Mouse (Mus musculus): Measurements from ENCODE around the gene Sim1. TPM values are rescaled to one million over a fixed set of nuclear protein-coding genes. Genes with fewer than 3 reads are reported as not detected.

The Sim1 gene
- polyA plus RNA-seq, 1 experiment, result 0.19 TPM

DNA sequence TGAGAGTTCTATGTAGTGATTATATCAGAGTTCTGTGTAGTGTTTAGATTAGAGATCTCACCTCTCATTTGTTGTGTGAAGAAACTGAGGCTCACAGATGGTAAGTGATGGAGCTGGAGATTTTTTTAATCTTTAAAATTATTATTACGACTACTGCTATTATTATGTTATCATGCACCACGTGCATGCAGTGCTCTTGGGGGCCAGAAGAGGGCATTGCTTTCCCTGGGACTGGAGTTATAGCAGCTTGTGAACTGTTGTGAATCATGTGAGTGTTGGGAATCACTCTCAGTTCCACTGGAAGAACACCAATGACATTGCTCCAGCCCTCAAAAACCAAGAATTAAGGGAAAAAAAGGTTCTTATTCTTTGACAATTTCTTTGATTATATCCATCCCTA is 21.1 kb downstream of the Sim1 start:
- Histone ChIP-seq H3K4me1 (ENCODE audit: control insufficient read depth, insufficient read depth, low read length) (no peaks in the 10 kb centered on the region; the same call in 1 of the 2 replicates), H3K4me3 (replicated peaks; ENCODE audit: extremely low read depth, low read depth, low read length) (no peak overlapping the region)
- no peak for DNase-seq
- 57% methylated on average over 2 of the region's 2 CpGs for WGBS
- no peak for TF ChIP-seq POLR2A (IDR thresholded peaks at IDR 0.05; ENCODE audit: borderline replicate concordance, extremely low read depth, low read depth, low read length)
- TF ChIP-seq CTCF (IDR thresholded peaks at IDR 0.05; ENCODE audit: insufficient read depth, low read length), result no peak

- WGBS, result 57% methylated on average over 5 of the region's 5 CpGs
- DNase-seq, result no peak
- TF ChIP-seq CTCF (IDR thresholded peaks at IDR 0.05; ENCODE audit: insufficient read depth, low read length) (no peak), POLR2A (IDR thresholded peaks at IDR 0.05; ENCODE audit: borderline replicate concordance, extremely low read depth, low read depth, low read length) (no peak)
- Histone ChIP-seq H3K4me3 (replicated peaks; ENCODE audit: extremely low read depth, low read depth, low read length) (no peak overlapping the region), H3K4me1 (ENCODE audit: control insufficient read depth, insufficient read depth, low read length) (no peaks in the 10 kb centered on the region)
Measured at GRCm38 (mm10) chr10:50929281-50929680, 34.7 kb downstream of the Sim1 start.

- TF ChIP-seq CTCF (IDR thresholded peaks at IDR 0.05; ENCODE audit: insufficient read depth, low read length), result no peak
- no peak for TF ChIP-seq POLR2A (IDR thresholded peaks at IDR 0.05; ENCODE audit: borderline replicate concordance, extremely low read depth, low read depth, low read length)
- DNase-seq, result no peak
- Histone ChIP-seq H3K4me1 (ENCODE audit: control insufficient read depth, insufficient read depth, low read length) (no peaks in the 10 kb centered on the region), H3K4me3 (replicated peaks; ENCODE audit: extremely low read depth, low read depth, low read length) (no peak overlapping the region)
Measured at GRCm38 (mm10) chr10:50935673-50936072, 41.1 kb downstream of the Sim1 start.

DNA sequence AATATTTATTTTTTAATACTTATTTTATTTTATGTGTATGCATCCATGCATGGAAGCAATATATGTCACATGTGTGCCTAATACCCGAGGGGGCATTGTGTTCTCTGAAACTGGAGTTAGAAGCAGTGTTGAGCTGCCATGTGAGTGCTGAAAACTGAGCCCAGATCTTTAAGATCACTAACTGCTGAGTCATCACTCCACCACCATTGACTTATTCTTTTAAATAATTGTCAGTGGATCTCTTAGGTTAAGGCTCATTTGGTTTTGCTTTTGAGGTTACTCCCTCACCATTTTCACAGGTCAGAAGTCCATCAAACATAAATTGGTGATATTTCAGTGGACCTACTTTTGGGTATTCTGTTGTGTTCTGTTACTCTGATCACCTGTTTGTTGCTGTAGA is 79.1 kb downstream of the Sim1 start:
- no peak overlapping the region for H3K4me3 ChIP-seq (replicated peaks; ENCODE audit: extremely low read depth, low read depth, low read length)
- H3K4me1 ChIP-seq (ENCODE audit: control insufficient read depth, insufficient read depth, low read length), result no peaks in the 10 kb centered on the region
- no peak for DNase-seq
- TF ChIP-seq CTCF (IDR thresholded peaks at IDR 0.05; ENCODE audit: insufficient read depth, low read length) (no peak), POLR2A (IDR thresholded peaks at IDR 0.05; ENCODE audit: borderline replicate concordance, extremely low read depth, low read depth, low read length) (no peak)
- WGBS, result 39% methylated on average over 1 of the region's 1 CpGs

GRCm38 (mm10) chr10:50981849-50982248 is 87.3 kb downstream of the Sim1 start:
- H3K4me1 ChIP-seq (ENCODE audit: control insufficient read depth, insufficient read depth, low read length), result no peaks in the 10 kb centered on the region
- WGBS, result 78% methylated on average over 3 of the region's 3 CpGs
- TF ChIP-seq POLR2A (IDR thresholded peaks at IDR 0.05; ENCODE audit: borderline replicate concordance, extremely low read depth, low read depth, low read length), result no peak
- no peak for TF ChIP-seq CTCF (IDR thresholded peaks at IDR 0.05; ENCODE audit: insufficient read depth, low read length)
- DNase-seq, result no peak
- H3K4me3 ChIP-seq (replicated peaks; ENCODE audit: extremely low read depth, low read depth, low read length), result no peak overlapping the region

GRCm38 (mm10) chr10:50983620-50984019 is 89.1 kb downstream of the Sim1 start:
- Histone ChIP-seq H3K4me1 (ENCODE audit: control insufficient read depth, insufficient read depth, low read length) (no peaks in the 10 kb centered on the region), H3K4me3 (replicated peaks; ENCODE audit: extremely low read depth, low read depth, low read length) (no peak overlapping the region)
- TF ChIP-seq CTCF (IDR thresholded peaks at IDR 0.05; ENCODE audit: insufficient read depth, low read length) (no peak), POLR2A (IDR thresholded peaks at IDR 0.05; ENCODE audit: borderline replicate concordance, extremely low read depth, low read depth, low read length) (no peak)
- no peak for DNase-seq
- WGBS, result 93% methylated on average over 4 of the region's 4 CpGs

GRCm38 (mm10) chr10:51007798-51008197 is 113.2 kb downstream of the Sim1 start:
- 55% methylated on average over 3 of the region's 3 CpGs for WGBS
- DNase-seq, result no peak
- TF ChIP-seq CTCF (IDR thresholded peaks at IDR 0.05; ENCODE audit: insufficient read depth, low read length), result no peak
- no peak for TF ChIP-seq POLR2A (IDR thresholded peaks at IDR 0.05; ENCODE audit: borderline replicate concordance, extremely low read depth, low read depth, low read length)
- H3K4me1 ChIP-seq (ENCODE audit: control insufficient read depth, insufficient read depth, low read length), result no peaks in the 10 kb centered on the region
- no peak overlapping the region for H3K4me3 ChIP-seq (replicated peaks; ENCODE audit: extremely low read depth, low read depth, low read length)

GRCm38 (mm10) chr10:51011391-51012150 is 117.0 kb downstream of the Sim1 start:
- no peaks in the 10 kb centered on the region for H3K4me1 ChIP-seq (ENCODE audit: control insufficient read depth, insufficient read depth, low read length)
- no peak for DNase-seq
- TF ChIP-seq POLR2A (IDR thresholded peaks at IDR 0.05; ENCODE audit: borderline replicate concordance, extremely low read depth, low read depth, low read length), result no peak
- no peak for TF ChIP-seq CTCF (IDR thresholded peaks at IDR 0.05; ENCODE audit: insufficient read depth, low read length)
- no peak overlapping the region for H3K4me3 ChIP-seq (replicated peaks; ENCODE audit: extremely low read depth, low read depth, low read length)
- WGBS, result 26% methylated on average over 8 of the region's 8 CpGs

- Histone ChIP-seq H3K4me3 (replicated peaks; ENCODE audit: extremely low read depth, low read depth, low read length) (no peak overlapping the region), H3K4me1 (ENCODE audit: control insufficient read depth, insufficient read depth, low read length) (no peaks in the 10 kb centered on the region)
- 56% methylated on average over 2 of the region's 2 CpGs for WGBS
- DNase-seq, result no peak
- TF ChIP-seq CTCF (IDR thresholded peaks at IDR 0.05; ENCODE audit: insufficient read depth, low read length) (no peak), POLR2A (IDR thresholded peaks at IDR 0.05; ENCODE audit: borderline replicate concordance, extremely low read depth, low read depth, low read length) (no peak)
Measured at GRCm38 (mm10) chr10:51014901-51015300, 120.3 kb downstream of the Sim1 start.

DNA sequence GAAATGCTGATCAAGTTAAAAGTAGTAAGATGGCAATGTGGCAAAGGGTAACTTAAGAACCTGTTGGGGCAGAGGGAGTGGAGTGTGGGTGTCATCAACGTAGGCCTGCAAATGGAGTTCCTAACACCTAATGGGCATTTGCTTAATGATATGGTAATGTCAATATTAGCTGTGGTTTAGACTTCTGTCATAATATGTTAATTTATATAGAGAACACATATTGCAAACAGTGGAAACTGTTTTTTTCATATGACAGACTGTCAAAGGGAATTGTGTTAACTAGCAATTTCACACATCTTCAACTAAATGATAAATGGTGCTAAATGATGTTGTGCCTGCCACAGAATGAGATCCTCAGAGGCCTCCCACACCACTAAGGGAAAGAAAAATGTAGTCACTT is 120.8 kb downstream of the Sim1 start:
- DNase-seq, result no peak
- WGBS, result 53% methylated on average over 1 of the region's 1 CpGs

More for the DNA sequence above, 120.8 kb downstream of the Sim1 start:
- no peak overlapping the region for H3K4me3 ChIP-seq (replicated peaks; ENCODE audit: extremely low read depth, low read depth, low read length)
- H3K4me1 ChIP-seq (ENCODE audit: control insufficient read depth, insufficient read depth, low read length), result no peaks in the 10 kb centered on the region
- TF ChIP-seq CTCF (IDR thresholded peaks at IDR 0.05; ENCODE audit: insufficient read depth, low read length) (no peak), POLR2A (IDR thresholded peaks at IDR 0.05; ENCODE audit: borderline replicate concordance, extremely low read depth, low read depth, low read length) (no peak)
